Mouse (Mus musculus): ENCODE results near the gene Fam171a2.

- TF ChIP-seq POLR2A (IDR thresholded peaks at IDR 0.05; ENCODE audit: low read depth, low read length) (no peak), CTCF (IDR thresholded peaks at IDR 0.05; ENCODE audit: extremely low read depth, insufficient read length, insufficient replicate concordance, low read depth, low read length) (no peak)
These were observed 38.3 kb downstream of the Fam171a2 start for GRCm38 (mm10) chr11:102408888-102409794.

All from small intestine, adult 2 months (tissue).